Mouse (Mus musculus) mesoderm, embryonic 11.5 days (tissue): ENCODE measurements at regions not wholly inside any gene's neighbourhood (a gene's known extent, or its start where the extent isn't known, plus 50 kb on each side); places are given as distances from the start of the nearest gene placed in this dataset.

Source experiments
- DNase-seq: peaks from one replicate; pipeline ENCODE4 v3.0.0-alpha.2; 2012; ENCODE audit warnings: low read depth, low spot score

- DNase-seq, result no peak
Observed at GRCm38 (mm10) chr5:91696532-91696931, 179.1 kb downstream of the Parm1 start.

GRCm38 (mm10) chr5:91695632-91696031, 178.2 kb downstream of the Parm1 start:
- no peak for DNase-seq

GRCm38 (mm10) chr5:91693277-91693676, 175.9 kb downstream of the Parm1 start:
- peak; percentile 17 for DNase-seq

GRCm38 (mm10) chr5:91692292-91692691, 174.9 kb downstream of the Parm1 start:
- DNase-seq, result peak; percentile 20

- no peak for DNase-seq
Observed at GRCm38 (mm10) chr5:91678727-91679126, 161.3 kb downstream of the Parm1 start.
